Mouse (Mus musculus): ENCODE results near the gene Paxbp1.

- TF ChIP-seq CTCF (IDR thresholded peaks at IDR 0.05; ENCODE audit: low read depth) (peak; percentile 42), EP300 (IDR thresholded peaks at IDR 0.05; ENCODE audit: low read depth) (no peak)
Observed at GRCm38 (mm10) chr16:91045511-91045910, 1.2 kb upstream of the Paxbp1 start.

Data from heart, postnatal 0 days (tissue).